Mouse (Mus musculus): ENCODE results near the gene Lrrc8a.

Gene Lrrc8a

DNA sequence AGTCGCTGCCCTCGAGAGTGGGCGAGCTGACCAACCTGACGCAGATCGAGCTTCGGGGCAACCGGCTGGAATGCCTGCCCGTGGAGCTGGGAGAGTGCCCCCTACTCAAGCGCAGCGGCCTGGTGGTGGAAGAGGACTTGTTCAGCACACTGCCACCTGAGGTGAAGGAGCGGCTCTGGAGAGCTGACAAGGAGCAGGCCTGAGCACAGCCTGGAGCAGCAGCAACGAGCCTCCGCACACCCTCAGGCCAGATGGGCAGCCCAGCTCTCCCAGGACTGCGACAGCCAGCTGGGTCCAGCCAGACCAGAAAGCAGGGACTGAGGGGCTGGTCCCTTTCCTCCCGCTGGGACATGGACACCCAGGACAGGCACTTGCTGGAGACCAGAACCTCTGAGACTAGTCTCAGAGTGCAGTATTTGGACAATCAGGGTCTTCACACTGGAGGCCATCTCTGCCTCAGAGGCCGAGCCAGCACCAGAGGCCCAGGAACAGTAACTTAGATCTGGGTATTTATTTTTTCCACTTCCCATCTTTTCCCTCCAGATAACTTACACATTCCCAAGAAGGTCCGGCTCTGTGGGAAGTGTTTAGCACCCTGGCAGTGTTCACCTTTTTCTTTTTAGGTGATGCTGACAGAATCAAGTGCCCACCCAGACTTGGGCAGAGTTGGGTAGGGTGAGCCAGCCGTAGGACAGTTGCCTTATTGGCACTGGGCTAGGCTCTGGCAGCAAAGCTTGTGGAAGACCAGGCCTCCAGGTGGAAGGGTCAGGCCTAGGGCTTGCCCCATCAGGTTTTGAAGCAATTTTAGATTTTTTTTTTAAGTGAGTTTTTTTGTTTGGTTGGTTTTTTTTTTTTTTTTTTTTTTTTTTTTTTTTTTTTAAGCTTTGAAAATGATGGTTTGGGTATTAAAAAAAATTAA lies 24.7 kb downstream of the Lrrc8a start:
- DNase-seq (ENCODE audit: low spot score): no peak

DNA sequence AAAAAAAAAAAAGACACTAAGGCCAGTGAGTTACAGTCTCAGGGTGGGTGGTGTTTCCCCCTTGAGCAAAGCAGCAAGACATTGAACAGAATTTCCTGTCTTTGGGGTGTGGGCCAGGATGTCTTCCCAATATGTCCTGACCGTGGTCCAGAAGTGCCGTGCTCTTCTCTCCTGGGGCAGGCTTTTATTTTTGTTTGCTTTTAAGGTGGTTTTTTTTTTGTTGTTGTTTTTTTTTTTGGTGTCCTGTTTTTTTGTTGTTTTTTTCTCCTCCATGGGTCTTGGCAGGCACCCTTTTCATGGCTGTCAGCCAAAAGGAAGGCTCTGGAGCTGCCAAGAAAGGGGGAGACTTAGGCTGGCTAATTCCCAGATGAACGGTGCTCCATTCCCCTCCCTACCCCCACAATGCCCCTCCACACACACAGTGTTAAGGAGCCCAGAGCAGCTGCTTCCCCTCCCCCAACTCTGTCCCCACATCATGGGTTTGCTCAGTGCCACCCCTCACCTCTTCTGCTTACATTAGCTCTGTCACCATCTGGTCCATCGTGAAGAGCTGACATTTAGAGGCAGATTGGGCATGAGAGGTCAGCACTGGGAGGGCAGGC lies 25.4 kb downstream of the Lrrc8a start:
- DNase-seq (ENCODE audit: low spot score): no peak

DNA sequence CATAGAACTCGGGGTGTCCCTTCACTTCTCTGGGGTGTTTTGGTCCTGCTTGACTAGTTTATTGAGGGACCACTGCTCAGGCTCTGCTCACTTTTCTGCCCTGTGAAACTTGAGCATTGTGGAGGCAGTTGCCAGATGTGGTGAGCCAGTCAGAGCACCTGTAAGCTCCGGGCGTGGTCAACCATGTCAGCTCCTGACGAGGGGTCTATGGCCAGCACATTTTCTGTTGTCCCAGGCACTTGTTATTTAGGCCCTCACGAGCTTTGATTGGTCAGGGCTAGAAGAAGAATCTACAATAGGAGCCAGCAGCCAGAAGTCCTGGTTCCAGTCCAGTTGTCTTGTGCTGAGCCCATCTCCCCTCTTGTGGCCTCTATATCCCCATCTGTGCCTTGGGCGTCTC lies 26.3 kb downstream of the Lrrc8a start:
- no peak for DNase-seq (ENCODE audit: low spot score)

DNA sequence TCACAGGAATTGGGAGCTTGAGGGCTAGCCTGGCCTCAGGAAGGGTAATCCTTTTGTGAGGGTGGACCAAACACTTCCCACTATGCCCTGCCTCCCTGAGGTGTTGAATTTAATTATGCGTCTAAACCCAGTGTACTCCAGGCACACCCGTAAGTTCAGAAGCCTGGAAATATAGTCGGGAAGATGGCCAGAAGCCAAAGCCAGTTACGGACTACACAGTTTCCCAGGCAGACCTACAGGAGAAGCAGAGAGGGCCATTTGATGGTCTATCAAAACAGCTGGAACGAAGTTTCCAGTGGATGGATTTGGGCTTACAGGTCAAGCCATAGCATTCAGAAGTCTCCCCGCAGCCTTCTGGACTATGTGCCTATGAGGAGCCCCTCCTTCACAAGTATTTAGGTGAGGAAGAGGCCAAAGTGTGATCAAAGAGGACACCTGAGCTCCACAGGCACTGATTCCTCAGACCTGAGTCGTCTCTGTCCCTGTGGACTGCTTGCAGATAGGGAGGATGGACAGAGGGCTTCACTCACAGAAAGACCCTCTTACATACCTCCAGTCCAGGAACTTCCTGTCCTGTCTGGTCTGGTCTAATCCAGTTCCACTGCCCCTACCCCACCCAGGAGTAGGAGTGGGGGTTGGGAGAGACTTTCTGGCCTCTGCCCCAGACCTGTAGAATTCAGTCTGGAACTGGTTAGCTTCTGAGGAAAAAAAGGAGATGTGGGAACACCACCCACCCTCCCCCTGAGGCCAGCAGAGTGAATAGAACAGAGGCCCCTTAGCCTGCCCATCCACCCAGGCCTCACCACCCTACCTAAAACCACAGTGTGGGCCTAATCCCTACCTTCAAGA lies 27.4 kb downstream of the Lrrc8a start:
- no peak for DNase-seq (ENCODE audit: low spot score)

DNA sequence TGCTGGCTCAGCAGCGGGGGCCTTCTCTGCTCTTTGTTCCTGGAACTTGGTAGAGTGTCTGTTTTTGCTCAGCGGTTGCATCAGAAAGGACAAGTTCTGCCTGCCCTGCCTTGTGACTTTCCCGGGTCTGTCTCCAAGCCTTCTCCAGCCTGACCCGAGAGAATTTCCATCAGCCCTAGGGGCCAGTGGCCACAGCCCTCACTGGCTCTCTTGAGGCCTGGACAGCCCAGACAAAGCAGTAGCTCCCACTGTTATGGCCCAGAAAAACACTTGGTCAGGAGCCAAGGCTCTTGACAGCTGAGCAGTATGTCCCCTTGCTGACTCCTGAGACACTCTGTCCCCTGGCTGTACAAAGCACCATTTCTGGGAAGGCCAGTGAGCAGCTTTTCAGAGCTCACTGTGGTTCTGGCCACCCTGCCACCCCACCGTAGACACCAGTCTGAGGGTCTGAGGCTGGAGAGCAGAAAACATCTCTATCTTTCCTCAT lies 28.3 kb downstream of the Lrrc8a start, which contains the start of gene Phyhd1:
Gene Phyhd1, plus strand, starts transcription at position 437 of the 487 bp plus-strand sequence.
- peak; percentile 68 for DNase-seq (ENCODE audit: low spot score)

DNA sequence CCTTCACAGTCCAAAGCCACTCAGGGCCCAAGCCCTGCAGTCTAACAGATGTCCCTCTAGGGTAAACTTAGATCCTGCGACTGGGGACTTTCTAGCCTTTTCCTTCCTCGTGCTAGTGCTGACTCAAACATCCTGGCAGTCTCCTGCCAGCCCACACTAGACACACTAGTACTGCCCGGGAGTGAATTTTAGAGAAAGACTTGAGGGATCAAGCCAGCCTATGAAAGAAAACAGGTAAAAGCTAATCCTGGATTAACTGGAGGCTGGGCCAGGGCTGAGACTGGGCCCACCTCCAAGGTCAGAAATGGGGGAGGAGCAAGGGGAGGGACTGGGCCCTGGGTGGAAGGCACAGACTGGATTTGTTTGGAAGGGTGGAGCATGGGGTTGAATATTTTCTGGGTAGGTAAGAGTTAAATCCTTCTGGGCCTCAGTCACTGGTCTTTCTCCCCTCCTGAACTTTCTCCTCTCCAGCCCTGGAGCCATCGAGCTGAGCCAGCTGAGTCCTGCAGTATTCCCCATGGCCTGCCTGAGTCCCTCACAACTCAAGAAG lies 29.0 kb downstream of the Lrrc8a start:
- peak; percentile 50 for DNase-seq (ENCODE audit: low spot score)

DNA sequence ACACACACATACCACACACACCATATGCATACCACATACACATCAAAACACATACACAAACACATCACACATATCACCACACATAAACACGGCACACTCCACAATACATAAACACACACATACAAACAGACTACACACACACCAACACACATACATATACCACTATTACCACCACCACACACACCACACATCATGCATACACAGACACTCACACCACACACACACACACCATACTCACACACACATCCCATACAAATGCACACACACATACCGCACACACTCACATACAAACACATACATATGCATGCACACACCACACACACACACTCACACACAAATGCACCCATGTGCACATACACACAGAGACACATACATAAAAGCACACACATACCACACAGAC lies 30.0 kb downstream of the Lrrc8a start:
- DNase-seq (ENCODE audit: low spot score): no peak

DNA sequence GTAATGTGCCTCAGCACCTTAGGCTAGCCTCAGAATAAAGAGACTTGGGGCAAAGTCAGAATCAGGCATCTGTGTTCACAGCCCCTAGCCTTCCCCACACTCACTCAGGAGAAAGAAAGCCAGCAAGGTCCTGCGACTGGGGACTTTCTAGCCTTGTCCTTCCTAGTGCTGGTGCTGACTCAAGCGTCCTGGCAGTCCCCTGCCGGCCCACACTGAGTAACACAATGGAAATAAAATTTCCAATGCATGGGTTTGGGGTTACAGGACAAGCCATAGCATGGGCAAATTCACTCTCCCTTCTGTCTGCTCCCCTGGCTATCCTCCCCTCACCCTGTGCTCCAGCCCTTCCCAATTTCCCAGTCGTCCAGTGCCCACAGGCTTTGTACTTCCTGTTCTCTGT lies 30.9 kb downstream of the Lrrc8a start:
- no peak for DNase-seq (ENCODE audit: low spot score)

DNA sequence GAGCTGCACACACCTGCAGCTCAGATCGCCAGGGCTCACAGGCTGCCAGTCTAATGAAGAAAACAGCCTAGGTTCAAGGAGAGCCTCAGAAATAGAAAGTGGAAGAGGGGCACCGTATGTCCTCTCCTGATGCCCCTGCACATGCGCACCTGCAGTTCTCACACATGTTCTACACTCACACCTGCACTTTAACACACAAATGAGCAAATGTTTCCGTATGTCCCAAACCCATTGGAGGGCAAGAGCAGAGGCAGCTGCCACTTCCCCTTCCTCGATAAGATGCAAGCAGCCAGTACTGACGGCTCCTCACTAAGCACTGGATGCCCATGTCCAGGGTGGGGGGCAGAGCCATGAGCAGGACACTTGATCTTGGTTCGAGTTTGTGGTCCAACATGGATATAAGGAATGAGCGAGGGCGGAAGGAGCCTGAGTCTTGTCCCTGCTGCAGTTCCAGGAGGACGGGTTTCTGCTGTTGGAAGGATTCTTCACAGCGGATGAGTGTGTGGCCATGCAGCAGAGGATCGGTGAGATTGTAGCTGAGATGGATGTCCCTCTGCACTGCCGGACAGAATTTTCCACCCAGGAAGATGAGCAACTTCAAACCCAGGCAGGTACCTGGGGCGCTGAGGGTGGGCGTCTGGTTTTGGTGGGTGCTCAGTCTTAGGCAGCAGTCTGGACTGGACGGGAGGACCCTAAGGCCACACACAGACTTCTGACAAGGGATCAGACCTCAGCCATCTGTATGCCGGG lies 31.9 kb downstream of the Lrrc8a start:
- DNase-seq (ENCODE audit: low spot score): no peak

DNA sequence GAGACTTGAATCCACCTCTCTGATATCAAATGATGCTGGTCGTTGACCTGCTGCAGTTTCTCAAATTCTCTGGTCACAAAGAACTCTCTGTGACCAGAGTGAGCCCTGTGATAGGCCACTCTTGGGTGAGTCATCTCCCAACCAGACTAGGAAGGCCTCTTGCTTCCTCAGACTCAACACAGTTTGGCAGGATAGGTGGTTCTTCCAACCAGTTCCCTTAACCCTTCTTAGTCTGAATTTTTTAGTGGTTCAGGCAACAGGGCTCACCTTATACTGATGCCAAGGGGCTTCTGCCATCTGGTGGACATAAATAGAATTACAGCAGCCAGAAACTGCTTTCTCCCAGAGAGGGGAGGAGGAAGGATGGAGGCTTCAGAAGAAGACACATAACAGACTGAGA lies 32.6 kb downstream of the Lrrc8a start:
- DNase-seq (ENCODE audit: low spot score): peak; percentile 66

DNA sequence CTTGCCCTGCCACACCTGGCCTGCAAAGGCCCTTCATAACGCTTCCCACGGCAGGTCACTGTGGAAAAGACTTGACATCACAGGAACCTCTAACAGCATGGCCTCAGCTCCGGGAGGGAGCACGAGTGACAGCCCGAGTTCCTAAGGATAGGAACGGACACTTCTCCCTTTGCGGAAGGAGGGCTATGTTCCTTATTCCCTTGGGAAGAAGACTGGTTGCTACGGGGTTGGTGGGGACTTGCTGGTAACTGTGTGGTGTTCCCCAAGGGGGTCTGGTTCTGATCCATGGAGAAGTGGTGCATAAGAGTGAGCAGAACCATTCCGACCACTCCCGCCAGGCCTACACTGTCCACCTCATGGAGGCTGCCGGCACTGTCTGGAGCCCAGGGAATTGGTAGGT lies 43.2 kb downstream of the Lrrc8a start, which contains the start of gene Gm28038:
Gene Gm28038, plus strand, starts transcription at position 301 of the 400 bp plus-strand sequence.
- DNase-seq (ENCODE audit: low spot score): no peak

DNA sequence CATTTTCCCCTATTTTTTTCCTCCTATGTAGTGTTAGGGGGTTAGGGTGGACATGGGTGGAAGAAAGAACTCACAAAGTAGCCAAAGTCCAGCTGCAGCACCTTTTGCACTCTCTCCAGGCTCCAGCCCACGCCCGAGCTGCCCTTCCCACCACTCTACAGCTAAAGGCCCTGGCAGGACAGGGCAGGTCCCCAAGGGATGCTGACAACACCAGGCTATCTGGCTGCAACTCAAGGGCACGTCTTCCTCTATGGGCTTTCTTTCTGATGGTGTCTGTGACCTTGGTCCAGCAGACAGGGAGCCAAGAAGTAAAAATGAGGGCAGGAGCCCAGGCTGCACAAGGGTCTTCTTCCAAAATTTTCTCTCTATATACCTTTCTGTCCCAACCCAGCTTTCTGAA lies 44.1 kb downstream of the Lrrc8a start:
- DNase-seq (ENCODE audit: low spot score): no peak

DNA sequence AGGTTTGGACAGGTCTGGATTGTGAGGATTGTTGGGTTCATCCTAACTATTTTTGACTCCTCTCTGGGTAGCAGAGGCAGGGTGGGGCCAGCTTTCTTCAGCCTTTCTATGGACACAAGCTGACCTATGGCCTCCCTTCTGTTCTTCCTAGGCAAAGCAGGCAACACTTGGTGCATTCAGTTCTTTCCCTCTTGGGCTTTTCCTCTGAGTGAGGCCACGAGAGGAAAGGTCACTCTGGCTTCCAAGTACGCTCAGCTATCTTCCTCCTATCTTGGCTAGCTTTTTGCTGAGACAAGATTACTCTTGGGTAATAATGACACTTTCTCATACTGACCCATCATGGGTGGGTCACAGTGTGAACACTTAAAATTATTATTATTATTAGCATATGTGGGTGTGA lies 45.7 kb downstream of the Lrrc8a start:
- no peak for DNase-seq (ENCODE audit: low spot score)

DNA sequence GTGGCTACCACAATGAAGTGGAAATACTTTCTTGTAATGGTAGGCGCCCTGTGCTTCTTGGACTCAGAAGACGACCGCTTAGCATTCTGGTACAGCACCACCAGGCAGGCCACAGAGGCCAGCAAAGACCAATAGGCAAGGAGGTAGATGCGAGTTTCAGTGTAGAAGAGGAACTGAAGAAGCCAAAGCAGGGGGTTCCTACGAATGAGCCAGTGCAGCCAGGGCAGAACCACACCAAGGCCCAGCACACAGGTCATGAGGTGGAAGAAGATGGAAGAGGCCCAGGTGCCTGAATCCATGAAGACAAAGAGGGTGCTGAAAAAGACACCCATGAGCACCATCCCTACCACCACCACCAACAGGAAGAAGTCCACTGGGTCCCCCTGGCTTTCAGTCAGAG lies 47.5 kb downstream of the Lrrc8a start:
- DNase-seq (ENCODE audit: low spot score): no peak

DNA sequence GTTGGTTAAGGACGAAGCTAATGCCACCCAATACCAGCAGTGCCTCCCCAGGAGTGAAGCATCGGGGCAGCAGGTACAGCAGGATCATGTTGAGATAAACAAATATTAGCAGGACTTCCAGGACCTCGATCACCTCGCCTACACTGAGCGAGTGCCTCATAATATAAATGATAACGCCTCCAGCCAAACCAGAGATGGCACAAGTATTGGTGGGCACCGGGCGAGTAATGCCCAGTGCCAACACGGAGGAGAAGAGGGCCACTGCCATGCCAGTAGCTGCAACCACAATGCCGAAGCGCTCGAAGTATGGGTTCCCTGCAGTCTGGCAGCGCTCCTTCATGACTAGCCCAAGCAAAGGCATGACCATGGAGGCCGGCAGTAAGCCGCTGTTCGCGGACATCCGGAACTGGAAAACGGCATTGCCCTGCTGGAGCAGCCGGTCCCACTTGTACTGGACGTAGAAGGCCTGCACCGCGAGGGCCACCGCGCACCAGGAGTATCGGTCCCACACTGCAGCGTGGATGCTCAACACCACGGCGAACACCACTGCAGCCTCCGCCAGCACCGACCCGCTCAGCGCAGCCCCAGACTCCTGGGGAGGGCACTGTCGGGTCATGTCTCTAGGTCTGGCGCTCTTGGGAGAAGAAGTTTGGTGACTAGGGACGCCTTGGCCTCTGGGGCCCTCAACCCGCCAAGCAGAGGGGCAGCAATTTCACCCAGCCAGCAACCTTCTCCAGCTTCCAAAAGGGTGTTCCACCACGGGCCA lies 48.1 kb downstream of the Lrrc8a start:
- peak; percentile 53 for DNase-seq (ENCODE audit: low spot score)

DNA sequence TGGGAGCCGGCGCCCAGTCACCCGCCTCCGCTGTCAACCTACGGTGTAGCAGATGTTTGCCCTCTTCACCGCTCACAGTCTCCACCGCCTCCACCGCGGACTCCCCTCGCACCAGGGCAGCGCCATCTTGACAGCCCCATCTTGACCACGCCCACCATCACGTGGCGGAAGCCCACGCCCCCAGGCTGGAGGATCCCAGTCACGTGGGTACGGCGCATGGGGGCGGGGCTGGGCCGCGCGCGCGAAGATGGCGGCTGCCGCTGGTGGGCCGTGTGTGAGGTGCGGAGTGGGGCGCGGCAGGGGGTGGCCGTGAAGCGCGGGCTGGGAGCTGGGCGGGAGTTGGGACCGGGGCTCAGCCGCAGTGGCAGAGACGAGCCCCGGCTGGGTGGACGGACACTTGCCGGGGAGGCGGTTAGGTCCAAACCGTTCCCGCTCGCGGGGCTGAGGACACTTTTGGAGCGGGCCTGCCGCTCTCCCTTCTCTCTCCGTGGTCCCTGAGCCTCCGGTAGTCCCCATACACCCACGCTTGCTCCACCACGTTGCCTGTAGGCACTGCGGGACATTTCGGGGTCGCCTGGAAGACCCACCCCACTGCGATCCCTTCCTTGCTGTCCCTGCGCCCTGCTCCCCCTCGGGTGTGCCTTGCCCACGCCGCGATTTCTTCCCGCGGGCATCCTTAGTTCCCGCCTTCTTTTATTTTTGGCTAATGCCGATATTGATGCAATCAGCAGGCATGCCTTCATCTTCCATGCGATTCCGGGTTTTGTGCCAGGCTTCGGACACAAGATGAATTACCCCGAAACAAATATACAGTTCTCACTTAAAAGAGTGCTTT lies 48.9 kb downstream of the Lrrc8a start, which contains the start of the genes Dolk and Nup188:
Gene Dolk, minus strand, starts transcription at position 143 of the 835 bp plus-strand sequence.
Gene Nup188, plus strand, starts transcription at position 206 of the 835 bp plus-strand sequence.
- DNase-seq (ENCODE audit: low spot score): peak; percentile 98

DNA sequence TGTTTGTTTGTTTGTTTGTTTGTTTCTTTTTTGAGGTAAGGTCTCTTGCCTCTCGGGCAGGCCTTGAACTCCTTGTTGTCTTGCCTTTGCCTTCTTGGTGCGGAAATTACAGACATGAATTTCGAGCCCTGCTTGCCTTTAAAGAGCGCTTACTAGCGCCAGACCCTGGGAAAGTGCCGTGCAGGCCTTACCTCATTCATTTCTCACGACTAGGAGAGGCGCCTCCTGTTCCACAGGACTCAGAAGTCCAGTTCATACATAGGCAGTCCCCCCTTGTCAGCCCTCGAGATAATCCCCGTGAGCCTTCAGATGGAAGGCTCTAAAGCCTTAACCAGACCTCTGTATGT lies 49.5 kb downstream of the Lrrc8a start:
- no peak for DNase-seq (ENCODE audit: low spot score)

DNA sequence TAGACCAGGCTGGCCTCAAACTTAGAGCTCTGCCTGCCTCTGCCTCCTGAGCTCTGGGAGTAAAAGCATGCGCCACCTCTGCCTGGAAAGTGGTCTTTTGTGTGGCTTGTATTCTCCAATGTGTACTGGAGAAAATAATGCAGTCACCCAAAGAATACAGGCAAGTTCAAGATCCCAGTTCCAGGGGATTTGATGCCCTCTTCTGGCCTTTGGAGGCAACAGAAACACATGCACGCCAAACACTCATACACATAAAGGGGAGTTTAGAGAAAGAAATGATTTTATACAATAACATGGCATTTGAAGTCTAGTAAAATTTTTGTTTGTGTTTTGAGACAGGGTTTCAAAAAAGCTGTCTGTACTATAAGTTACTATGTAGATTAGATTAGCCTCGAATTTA lies 62.0 kb downstream of the Lrrc8a start:
- no peak for DNase-seq (ENCODE audit: low spot score)

DNA sequence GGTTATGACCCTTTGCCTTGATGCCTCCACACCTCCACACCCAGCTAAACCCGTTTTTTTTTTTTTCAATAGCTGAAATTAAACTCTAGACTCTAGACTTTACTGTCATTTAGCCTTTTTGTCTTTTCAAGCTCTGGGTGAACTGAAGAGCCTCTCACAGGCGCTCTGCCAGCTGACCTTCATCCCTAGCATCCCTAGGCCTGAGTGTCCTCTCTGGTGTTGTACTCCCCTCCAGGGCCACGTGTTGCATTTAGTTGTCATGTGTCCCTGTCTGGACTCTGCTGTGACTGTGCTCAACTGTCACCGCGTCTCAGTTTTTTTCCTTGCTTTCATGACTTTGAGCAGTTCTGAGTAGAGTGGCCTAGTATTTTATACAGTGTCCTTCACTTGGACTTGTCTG lies 62.5 kb downstream of the Lrrc8a start:
- no peak for DNase-seq (ENCODE audit: low spot score)

DNA sequence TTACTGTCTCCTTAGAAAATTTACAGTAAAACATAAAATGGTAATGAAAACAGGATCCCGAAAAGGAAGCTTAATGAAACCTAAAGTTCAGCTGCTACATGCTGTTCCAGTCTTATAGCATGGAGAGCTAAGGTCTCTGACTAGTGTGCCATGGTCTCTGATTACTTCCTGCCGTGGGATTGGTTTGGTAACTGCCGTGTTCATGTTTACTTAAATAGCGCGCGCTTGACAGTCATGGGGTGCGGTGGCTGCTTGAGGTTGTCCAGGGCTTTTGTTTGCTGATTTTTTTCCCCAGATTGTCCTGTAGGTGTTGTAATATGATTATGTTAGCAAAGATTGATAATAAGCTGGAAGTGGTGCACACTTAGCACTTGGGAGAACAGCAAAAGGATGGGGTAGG lies 68.6 kb downstream of the Lrrc8a start:
- DNase-seq (ENCODE audit: low spot score): no peak

Measured in testis, postnatal 14 days (tissue).